Mouse (Mus musculus): ENCODE results near the gene Med16. TPM values are rescaled to one million over a fixed set of nuclear protein-coding genes. Genes with fewer than 3 reads are reported as not detected.

The Med16 gene
- polyA plus RNA-seq, 1 experiment, result 19.3 TPM

- Histone ChIP-seq H3K4me1 (ENCODE audit: control insufficient read depth, insufficient read depth, low read length) (peaks cover 23% of the 10 kb centered on the region), H3K4me3 (ENCODE audit: insufficient read depth, low read length) (no peak overlapping the region), H3K27ac (ENCODE audit: insufficient read depth, low read depth, low read length) (no peak overlapping the region)
- TF ChIP-seq POLR2A (IDR thresholded peaks at IDR 0.05; ENCODE audit: borderline replicate concordance, low read depth, low read length) (no peak), CTCF (IDR thresholded peaks at IDR 0.05; ENCODE audit: low read depth, low read length) (no peak)
These were observed 36.9 kb upstream of the Med16 start for GRCm38 (mm10) chr10:79945507-79946234.

- H3K4me1 ChIP-seq (ENCODE audit: control insufficient read depth, insufficient read depth, low read length), result peaks cover 41% of the 10 kb centered on the region
- no peak overlapping the region for H3K27ac ChIP-seq (ENCODE audit: insufficient read depth, low read depth, low read length)
- TF ChIP-seq POLR2A (IDR thresholded peaks at IDR 0.05; ENCODE audit: borderline replicate concordance, low read depth, low read length) (no peak), CTCF (IDR thresholded peaks at IDR 0.05; ENCODE audit: low read depth, low read length) (no peak)
- no peak overlapping the region for H3K4me3 ChIP-seq (ENCODE audit: insufficient read depth, low read length)
These were observed 34.8 kb upstream of the Med16 start for GRCm38 (mm10) chr10:79943471-79943901.

GRCm38 (mm10) chr10:79942988-79943387 is 34.3 kb upstream of the Med16 start:
- H3K27ac ChIP-seq (ENCODE audit: insufficient read depth, low read depth, low read length), result no peak overlapping the region
- no peak overlapping the region for H3K4me3 ChIP-seq (ENCODE audit: insufficient read depth, low read length)
- H3K4me1 ChIP-seq (ENCODE audit: control insufficient read depth, insufficient read depth, low read length), result peaks cover 46% of the 10 kb centered on the region
- TF ChIP-seq CTCF (IDR thresholded peaks at IDR 0.05; ENCODE audit: low read depth, low read length), result no peak
- TF ChIP-seq POLR2A (IDR thresholded peaks at IDR 0.05; ENCODE audit: borderline replicate concordance, low read depth, low read length), result no peak

- Histone ChIP-seq H3K4me3 (ENCODE audit: insufficient read depth, low read length) (peak overlapping the region; percentile 29; the same call in 1 of the 2 replicates), H3K27ac (ENCODE audit: insufficient read depth, low read depth, low read length) (peak overlapping the region; percentile 82), H3K4me1 (ENCODE audit: control insufficient read depth, insufficient read depth, low read length) (peaks cover 57% of the 10 kb centered on the region)
- TF ChIP-seq CTCF (IDR thresholded peaks at IDR 0.05; ENCODE audit: low read depth, low read length) (no peak), POLR2A (IDR thresholded peaks at IDR 0.05; ENCODE audit: borderline replicate concordance, low read depth, low read length) (no peak)
These were observed 32.0 kb upstream of the Med16 start for GRCm38 (mm10) chr10:79940749-79941148.

GRCm38 (mm10) chr10:79937775-79938526 is 29.2 kb upstream of the Med16 start:
- H3K4me3 ChIP-seq (ENCODE audit: insufficient read depth, low read length), result no peak overlapping the region
- peaks cover 78% of the 10 kb centered on the region for H3K4me1 ChIP-seq (ENCODE audit: control insufficient read depth, insufficient read depth, low read length)
- H3K27ac ChIP-seq (ENCODE audit: insufficient read depth, low read depth, low read length), result no peak overlapping the region
- TF ChIP-seq CTCF (IDR thresholded peaks at IDR 0.05; ENCODE audit: low read depth, low read length) (no peak), POLR2A (IDR thresholded peaks at IDR 0.05; ENCODE audit: borderline replicate concordance, low read depth, low read length) (no peak)

- H3K4me3 ChIP-seq (ENCODE audit: insufficient read depth, low read length), result peak overlapping the region; percentile 19
- H3K4me1 ChIP-seq (ENCODE audit: control insufficient read depth, insufficient read depth, low read length), result peaks cover 84% of the 10 kb centered on the region
- TF ChIP-seq CTCF (IDR thresholded peaks at IDR 0.05; ENCODE audit: low read depth, low read length) (no peak), POLR2A (IDR thresholded peaks at IDR 0.05; ENCODE audit: borderline replicate concordance, low read depth, low read length) (no peak)
- peak overlapping the region; percentile 41 for H3K27ac ChIP-seq (ENCODE audit: insufficient read depth, low read depth, low read length)
These were observed 28.3 kb upstream of the Med16 start for GRCm38 (mm10) chr10:79936911-79937441.

GRCm38 (mm10) chr10:79936284-79936910 is 27.7 kb upstream of the Med16 start:
- H3K4me3 ChIP-seq (ENCODE audit: insufficient read depth, low read length), result peak overlapping the region; percentile 19
- peak overlapping the region; percentile 41 for H3K27ac ChIP-seq (ENCODE audit: insufficient read depth, low read depth, low read length)
- H3K4me1 ChIP-seq (ENCODE audit: control insufficient read depth, insufficient read depth, low read length), result peaks cover 84% of the 10 kb centered on the region
- no peak for TF ChIP-seq POLR2A (IDR thresholded peaks at IDR 0.05; ENCODE audit: borderline replicate concordance, low read depth, low read length)
- TF ChIP-seq CTCF (IDR thresholded peaks at IDR 0.05; ENCODE audit: low read depth, low read length), result no peak

GRCm38 (mm10) chr10:79934794-79935569 is 26.3 kb upstream of the Med16 start:
- Histone ChIP-seq H3K4me1 (ENCODE audit: control insufficient read depth, insufficient read depth, low read length) (peaks cover 80% of the 10 kb centered on the region), H3K4me3 (ENCODE audit: insufficient read depth, low read length) (no peak overlapping the region), H3K27ac (ENCODE audit: insufficient read depth, low read depth, low read length) (no peak overlapping the region)
- no peak for TF ChIP-seq POLR2A (IDR thresholded peaks at IDR 0.05; ENCODE audit: borderline replicate concordance, low read depth, low read length)
- TF ChIP-seq CTCF (IDR thresholded peaks at IDR 0.05; ENCODE audit: low read depth, low read length), result no peak

GRCm38 (mm10) chr10:79934272-79934721 is 25.6 kb upstream of the Med16 start:
- TF ChIP-seq CTCF (IDR thresholded peaks at IDR 0.05; ENCODE audit: low read depth, low read length), result no peak
- TF ChIP-seq POLR2A (IDR thresholded peaks at IDR 0.05; ENCODE audit: borderline replicate concordance, low read depth, low read length), result no peak
- Histone ChIP-seq H3K4me1 (ENCODE audit: control insufficient read depth, insufficient read depth, low read length) (peaks cover 79% of the 10 kb centered on the region), H3K27ac (ENCODE audit: insufficient read depth, low read depth, low read length) (peak overlapping the region; percentile 43), H3K4me3 (ENCODE audit: insufficient read depth, low read length) (no peak overlapping the region)

Data from bone marrow macrophage, adult 2 months (primary cell).